Mouse (Mus musculus) kidney, adult 2 months (tissue): Measurements from ENCODE around the gene Gabarapl1. TPM values are rescaled to one million over a fixed set of nuclear protein-coding genes. Genes with fewer than 3 reads are reported as not detected.

Source experiments
- DNase-seq: peaks from one replicate; pipeline ENCODE4 v3.0.0; 2021
- H3K27ac ChIP-seq: fragments of 200-500 bp; 2 replicates; pipeline ENCODE4 v1.5.1; 2012; ENCODE audit warnings: low read depth, low read length, control low read depth, inconsistent platforms; ENCODE audit not compliant: insufficient read depth
- H3K27me3 ChIP-seq: fragments of 200-500 bp; replicated peaks from 2 replicates; pipeline ENCODE4 v1.6.1; 2012; ENCODE audit warnings: mild to moderate bottlenecking, moderate library complexity, low read length, inconsistent platforms; ENCODE audit not compliant: control insufficient read depth, insufficient read depth
- H3K36me3 ChIP-seq: fragments of 200-500 bp; 2 replicates; pipeline ENCODE4 v1.6.1; 2012; ENCODE audit warnings: mild to moderate bottlenecking, moderate library complexity, low read length, inconsistent platforms; ENCODE audit not compliant: control insufficient read depth, insufficient read depth
- H3K4me1 ChIP-seq: fragments of 200-500 bp; 2 replicates; pipeline ENCODE4 v1.6.1; 2011; ENCODE audit warnings: low read length; ENCODE audit not compliant: control insufficient read depth, insufficient read depth
- H3K4me3 ChIP-seq: fragments of 200-500 bp; 2 replicates; pipeline ENCODE4 v1.5.1; 2011; ENCODE audit warnings: mild to moderate bottlenecking, low read depth, low read length, control low read depth; ENCODE audit not compliant: insufficient read depth
- CTCF ChIP-seq: fragments of 200-500 bp; conservative IDR thresholded peaks from 2 replicates; pipeline ENCODE4 v1.5.1; 2011; ENCODE audit warnings: low read depth, mild to moderate bottlenecking, control low read depth, low read length, moderate library complexity, mixed read lengths; ENCODE audit not compliant: insufficient read depth, insufficient read length
- POLR2A ChIP-seq: fragments of 200-500 bp; IDR thresholded peaks from one replicate; pipeline ENCODE4 v1.6.1; 2011; ENCODE audit warnings: low read depth, low read length, control low read depth
- WGBS: fragments of 180-500 bp; shearing (Covaris S2); methylation state at CpG from one replicate; pipeline ENCODE4 v1.1.7; 2018; 5-methylcytosine and 5-hydroxymethylcytosine counted together
- polyA plus RNA-seq: library from polyadenylated mRNA; depleted of rRNA; stranded (reverse); fragments of >200 nt; gene quantifications from 2 replicates; pipeline ENCODE4 v1.2.3, GENCODE M21; 2012

The Gabarapl1 gene
- polyA plus RNA-seq, 1 experiment = 804 TPM

DNA sequence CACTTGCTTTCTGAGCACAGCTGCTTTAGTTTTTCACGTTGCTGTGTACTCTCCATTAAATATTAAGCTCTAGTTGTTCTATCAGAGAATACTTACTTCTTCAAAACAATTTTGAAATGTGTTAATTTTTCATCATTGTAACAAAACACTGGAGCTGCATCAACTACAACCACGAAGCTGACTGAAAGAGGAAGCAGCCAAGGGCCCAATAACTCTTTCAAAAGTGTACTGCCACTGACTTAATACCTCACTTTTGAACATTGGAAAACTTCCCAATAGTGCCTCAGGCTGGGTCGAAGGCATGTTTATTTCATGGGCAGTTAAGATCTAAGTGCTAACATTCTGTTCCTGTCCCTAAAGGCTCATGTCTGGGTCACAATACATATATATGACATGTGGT lies 15.0 kb downstream of the Gabarapl1 start:
- Histone ChIP-seq H3K4me3 (no peak overlapping the region), H3K27ac (no peak overlapping the region), H3K4me1 (peaks cover 11% of the 10 kb centered on the region), H3K36me3 (no peaks in the 10 kb centered on the region), H3K27me3 (no peaks in the 10 kb centered on the region)
- WGBS = 29% methylated on average over 3 of the region's 3 CpGs
- no peak for DNase-seq
- TF ChIP-seq POLR2A (no peak), CTCF (no peak)

GRCm38 (mm10) chr6:129557298-129558023 lies 24.5 kb downstream of the Gabarapl1 start:
- H3K4me1 ChIP-seq = no peaks in the 10 kb centered on the region
- H3K4me3 ChIP-seq = no peak overlapping the region
- no peak overlapping the region for H3K27ac ChIP-seq
- TF ChIP-seq CTCF (no peak), POLR2A (no peak)
- H3K36me3 ChIP-seq = no peaks in the 10 kb centered on the region
- DNase-seq = no peak
- no peaks in the 10 kb centered on the region for H3K27me3 ChIP-seq

GRCm38 (mm10) chr6:129558946-129559640 lies 26.1 kb downstream of the Gabarapl1 start:
- TF ChIP-seq POLR2A = no peak
- TF ChIP-seq CTCF = peak; percentile 99

DNA sequence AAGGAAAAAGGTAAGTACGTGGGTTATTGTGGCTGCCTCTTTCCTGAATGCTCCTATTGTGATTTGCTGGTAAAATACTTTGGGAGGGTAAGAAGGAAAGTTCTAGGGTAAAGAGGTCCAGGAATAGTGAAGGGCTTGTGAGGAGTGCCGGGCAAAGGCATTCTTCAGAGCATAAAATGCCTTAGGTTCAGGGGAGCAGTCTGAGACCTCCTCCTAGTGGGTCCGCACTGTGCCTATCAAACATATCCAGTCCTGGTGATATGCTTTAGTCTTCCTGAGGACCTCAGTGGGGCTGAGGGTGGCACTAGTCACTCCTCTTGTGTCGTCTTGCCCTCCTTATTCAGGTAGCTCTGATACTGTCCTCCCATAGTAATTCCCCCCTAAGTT lies 26.7 kb downstream of the Gabarapl1 start:
- H3K36me3 ChIP-seq = no peaks in the 10 kb centered on the region
- no peak for TF ChIP-seq CTCF
- no peak for TF ChIP-seq POLR2A
- WGBS = 53% methylated on average over 4 of the region's 4 CpGs

More at GRCm38 (mm10) chr6:129558946-129559640, 26.1 kb downstream of the Gabarapl1 start:
- Histone ChIP-seq H3K36me3 (no peaks in the 10 kb centered on the region), H3K4me3 (no peak overlapping the region), H3K4me1 (no peaks in the 10 kb centered on the region), H3K27ac (no peak overlapping the region), H3K27me3 (no peaks in the 10 kb centered on the region)
- 11% methylated on average over 12 of the region's 12 CpGs for WGBS
- DNase-seq = peak; percentile 78

DNA sequence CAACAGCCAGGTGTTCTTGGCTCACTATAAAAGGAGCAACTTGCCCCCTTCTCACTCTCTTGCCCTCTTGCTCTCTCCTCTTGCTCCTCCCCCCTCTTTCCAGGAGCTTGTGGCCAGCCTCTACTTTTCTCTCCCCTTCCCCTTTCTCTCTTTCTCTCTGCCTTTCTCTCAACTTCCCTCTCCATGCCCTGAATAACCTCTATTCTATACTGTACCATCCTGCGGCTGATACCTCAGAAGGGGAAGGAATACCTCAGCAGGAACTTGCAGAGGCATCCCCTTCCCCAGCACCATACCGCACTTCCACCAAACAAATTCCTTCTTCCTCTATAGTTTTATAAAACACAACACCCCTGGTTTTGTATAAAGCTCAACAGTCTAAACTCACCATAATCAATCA lies 32.3 kb downstream of the Gabarapl1 start:
- no peaks in the 10 kb centered on the region for H3K36me3 ChIP-seq
- WGBS = 76% methylated on average over 2 of the region's 2 CpGs
- DNase-seq = no peak
- no peak for TF ChIP-seq CTCF
- no peak for TF ChIP-seq POLR2A
- H3K4me1 ChIP-seq = no peaks in the 10 kb centered on the region
- no peak overlapping the region for H3K27ac ChIP-seq
- H3K4me3 ChIP-seq = no peak overlapping the region
- H3K27me3 ChIP-seq = no peaks in the 10 kb centered on the region

More for the DNA sequence above, 26.7 kb downstream of the Gabarapl1 start:
- no peaks in the 10 kb centered on the region for H3K27me3 ChIP-seq
- H3K27ac ChIP-seq = no peak overlapping the region
- no peaks in the 10 kb centered on the region for H3K4me1 ChIP-seq
- no peak overlapping the region for H3K4me3 ChIP-seq
- DNase-seq = no peak

DNA sequence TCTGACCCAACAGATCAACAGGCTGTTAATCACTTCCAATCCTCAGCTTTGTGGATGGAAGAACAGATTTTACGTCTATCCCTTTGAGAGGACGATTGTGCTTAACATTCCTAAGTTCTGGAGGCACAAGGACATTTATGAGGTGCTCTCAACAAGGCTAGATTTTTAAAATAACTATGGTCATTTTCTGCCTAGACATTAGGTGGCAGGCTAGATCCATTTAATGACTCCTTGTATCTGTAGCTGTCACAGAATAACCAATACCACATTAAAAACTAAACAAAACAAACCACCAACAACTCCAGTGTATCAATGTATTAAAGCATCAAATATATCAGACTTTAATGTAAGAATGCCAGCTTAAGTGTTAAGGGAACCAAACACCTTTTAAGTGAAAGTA lies 42.4 kb downstream of the Gabarapl1 start:
- 13% methylated on average over 2 of the region's 2 CpGs for WGBS
- TF ChIP-seq CTCF (no peak), POLR2A (no peak)
- no peak overlapping the region for H3K4me3 ChIP-seq
- H3K4me1 ChIP-seq = no peaks in the 10 kb centered on the region
- H3K36me3 ChIP-seq = no peaks in the 10 kb centered on the region
- peak; percentile 22 for DNase-seq
- no peaks in the 10 kb centered on the region for H3K27me3 ChIP-seq
- no peak overlapping the region for H3K27ac ChIP-seq

- WGBS = 91% methylated on average over 8 of the region's 8 CpGs
- Histone ChIP-seq H3K4me1 (no peaks in the 10 kb centered on the region), H3K36me3 (no peaks in the 10 kb centered on the region), H3K27me3 (no peaks in the 10 kb centered on the region), H3K27ac (no peak within 1 kb of the TSS), H3K4me3 (no peak within 1 kb of the TSS)
- no peak for TF ChIP-seq CTCF
- TF ChIP-seq POLR2A = no peak
- no peak for DNase-seq
These were observed 44.6 kb downstream of the Gabarapl1 start, which contains the start of gene Klre1 for GRCm38 (mm10) chr6:129577605-129578004. TSS of gene Klre1 (plus strand) at chr6:129577905.
